Mouse (Mus musculus) neural tube, embryonic 10.5 days (tissue): ENCODE data around the gene Tbx5.

Experiments
- DNase-seq: peaks from one replicate; pipeline ENCODE4 v3.0.0-alpha.2; 2017; ENCODE audit warnings: low spot score; ENCODE audit errors: extremely low spot score

The Tbx5 gene

GRCm38 (mm10) chr5:119832479-119832796 lies at the start of gene Tbx5:
Gene Tbx5 (plus strand): TSS chr5:119832668.
- peak; percentile 49 for DNase-seq

GRCm38 (mm10) chr5:119785959-119786358 lies 46.5 kb upstream of the Tbx5 start:
- DNase-seq = no peak

- no peak for DNase-seq
These were observed 40.8 kb upstream of the Tbx5 start for GRCm38 (mm10) chr5:119791664-119792063.

- no peak for DNase-seq
These were observed 38.5 kb upstream of the Tbx5 start for GRCm38 (mm10) chr5:119793972-119794371.

- DNase-seq = no peak
These were observed 37.1 kb upstream of the Tbx5 start for GRCm38 (mm10) chr5:119795376-119795775.

- peak; percentile 15 for DNase-seq
These were observed 36.7 kb upstream of the Tbx5 start for GRCm38 (mm10) chr5:119795777-119796176.

GRCm38 (mm10) chr5:119796443-119797160 lies 35.9 kb upstream of the Tbx5 start:
- DNase-seq = peak; percentile 37

GRCm38 (mm10) chr5:119797580-119798150 lies 34.8 kb upstream of the Tbx5 start:
- peak; percentile 48 for DNase-seq

- peak; percentile 32 for DNase-seq
These were observed 34.2 kb upstream of the Tbx5 start for GRCm38 (mm10) chr5:119798261-119798660.

- DNase-seq = peak; percentile 22
These were observed 33.6 kb upstream of the Tbx5 start for GRCm38 (mm10) chr5:119798713-119799418.

- peak; percentile 36 for DNase-seq
These were observed 32.8 kb upstream of the Tbx5 start for GRCm38 (mm10) chr5:119799419-119800242.

GRCm38 (mm10) chr5:119800243-119800665 lies 32.2 kb upstream of the Tbx5 start:
- DNase-seq = no peak

- peak; percentile 64 for DNase-seq
These were observed 29.7 kb upstream of the Tbx5 start for GRCm38 (mm10) chr5:119802617-119803410.

- DNase-seq = peak; percentile 67
These were observed 28.8 kb upstream of the Tbx5 start for GRCm38 (mm10) chr5:119803411-119804251.

GRCm38 (mm10) chr5:119804301-119805039 lies 28.0 kb upstream of the Tbx5 start:
- DNase-seq = peak; percentile 67

- no peak for DNase-seq
These were observed 26.8 kb upstream of the Tbx5 start for GRCm38 (mm10) chr5:119805636-119806035.

- DNase-seq = no peak
These were observed 26.0 kb upstream of the Tbx5 start for GRCm38 (mm10) chr5:119806467-119806866.

GRCm38 (mm10) chr5:119807481-119808183 lies 24.8 kb upstream of the Tbx5 start:
- DNase-seq = peak; percentile 34

- DNase-seq = no peak
These were observed 23.8 kb upstream of the Tbx5 start for GRCm38 (mm10) chr5:119808713-119809112.
